Mouse (Mus musculus) kidney, adult 11 months (tissue): ENCODE data around the gene Adamts16.

Experiments
- DNase-seq: peaks from one replicate; pipeline ENCODE4 v3.0.0; 2022

Adamts16 gene

DNA sequence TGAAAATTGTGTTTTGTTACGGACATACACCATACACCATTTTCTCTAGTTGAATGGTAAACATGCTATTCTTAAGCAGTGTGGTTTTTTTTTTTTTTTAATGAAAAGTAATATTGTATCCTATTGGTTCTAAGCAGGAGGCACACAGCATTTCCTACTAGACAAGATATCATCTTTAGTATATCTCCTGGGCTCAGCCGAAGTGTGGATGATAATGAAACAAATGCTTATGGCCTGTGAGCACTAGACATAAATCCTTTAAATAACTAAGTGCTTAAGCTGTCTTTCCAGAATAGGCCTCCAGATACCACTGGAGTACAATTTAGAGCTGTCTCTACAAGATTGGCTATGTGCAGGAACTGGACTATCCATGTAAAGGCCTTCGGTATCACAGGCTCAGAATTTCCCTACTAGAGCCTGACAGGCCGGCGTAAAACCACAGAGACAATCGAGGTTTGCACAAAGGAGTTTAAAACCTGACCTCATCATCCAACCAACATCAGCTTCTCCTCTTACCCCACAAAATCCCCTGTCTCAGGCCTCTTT, 8.9 kb downstream of the Adamts16 start:
- no peak for DNase-seq

DNA sequence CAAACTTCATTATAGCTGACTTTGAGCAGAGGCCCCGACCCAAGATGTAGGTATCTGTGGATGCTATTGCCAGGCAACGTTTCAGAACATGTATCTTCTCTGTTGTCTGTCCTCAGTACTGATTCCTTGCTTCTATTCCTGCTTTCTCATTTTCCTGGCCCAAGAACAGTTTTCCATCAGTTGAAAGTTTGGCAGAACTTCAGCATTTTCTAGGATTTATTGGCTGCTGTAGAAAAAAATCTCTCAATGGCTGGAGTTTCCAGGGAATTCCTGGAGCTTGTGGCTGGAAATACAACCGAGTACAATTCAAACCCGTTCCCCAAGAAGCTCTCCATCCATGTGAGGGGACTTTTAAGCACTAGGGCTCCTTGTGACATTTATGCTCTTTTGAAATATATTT, 10.6 kb downstream of the Adamts16 start:
- no peak for DNase-seq

DNA sequence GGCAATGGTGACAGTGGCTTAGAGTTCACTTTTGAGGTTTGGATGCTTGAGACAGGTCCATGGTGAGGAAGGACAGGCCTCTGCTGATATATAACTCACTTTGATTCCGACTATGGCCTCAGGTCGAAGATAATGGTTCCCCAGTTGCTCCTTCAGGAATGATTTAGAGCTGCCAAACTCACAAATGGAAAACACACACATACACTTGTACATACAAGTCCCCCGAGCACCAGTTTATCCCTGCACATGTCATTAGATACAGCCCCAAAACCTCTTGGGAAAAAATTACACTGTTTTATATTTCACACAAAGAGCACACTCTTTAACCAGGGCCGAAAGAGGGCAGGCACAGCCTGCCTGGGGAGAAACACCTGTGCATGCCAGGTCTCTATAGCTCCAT, 14.1 kb downstream of the Adamts16 start:
- no peak for DNase-seq

DNA sequence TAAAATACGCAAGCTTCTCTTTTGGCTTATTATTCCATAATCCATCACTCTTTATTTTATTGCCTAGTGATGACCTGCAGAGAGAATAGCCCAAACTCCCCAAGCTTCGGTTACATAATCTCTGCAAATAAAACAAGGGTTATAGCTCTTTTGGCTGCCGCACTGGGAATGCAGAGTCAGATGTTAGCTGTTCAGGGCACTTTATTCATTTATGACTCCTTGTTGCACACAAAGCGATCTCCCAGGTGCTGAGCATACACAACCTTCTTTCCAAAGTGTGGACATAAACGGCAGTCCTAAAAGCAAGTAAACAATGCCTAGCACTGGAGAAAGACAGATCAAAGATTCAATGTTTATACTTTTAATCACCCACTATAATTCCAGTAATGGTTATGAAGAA, 16.3 kb downstream of the Adamts16 start:
- DNase-seq = no peak

DNA sequence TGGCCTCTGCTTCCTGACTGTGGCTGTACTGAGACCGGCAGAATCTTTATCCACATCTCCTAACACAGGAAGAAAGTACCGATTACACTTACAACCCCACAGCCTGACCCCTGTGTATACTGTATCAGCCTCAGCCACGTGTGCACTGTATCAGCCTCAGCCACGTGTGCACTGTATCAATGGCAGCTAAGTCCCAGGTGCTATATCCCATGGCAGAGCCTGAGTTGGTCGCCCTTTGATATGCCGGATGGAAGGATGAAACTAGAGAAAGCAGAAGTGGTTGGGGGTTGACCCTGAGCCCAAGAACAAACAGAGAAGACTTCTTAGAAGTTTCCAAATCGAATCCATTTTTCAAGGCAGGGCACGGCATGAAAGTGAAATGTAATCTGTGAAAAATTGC, 17.9 kb downstream of the Adamts16 start:
- no peak for DNase-seq

DNA sequence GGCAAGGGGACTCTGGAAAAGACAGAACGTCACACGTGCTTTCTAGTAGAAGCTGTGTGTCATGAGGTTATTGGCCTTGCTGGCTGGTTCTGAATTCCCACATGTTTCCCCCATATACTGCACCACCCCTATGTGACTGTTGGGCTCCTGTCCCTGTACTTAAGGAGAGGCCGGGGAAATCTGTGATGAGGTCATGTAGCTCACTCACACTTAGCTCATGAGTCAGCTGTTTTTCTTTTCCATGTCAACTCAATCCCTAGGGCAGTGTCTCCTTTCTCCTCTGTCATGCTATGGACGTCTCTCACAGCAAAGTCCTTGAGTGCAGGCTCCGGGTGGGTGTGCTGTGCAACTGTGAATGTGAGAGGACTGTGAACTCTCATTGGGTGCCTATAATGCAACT, 22.6 kb downstream of the Adamts16 start:
- no peak for DNase-seq

DNA sequence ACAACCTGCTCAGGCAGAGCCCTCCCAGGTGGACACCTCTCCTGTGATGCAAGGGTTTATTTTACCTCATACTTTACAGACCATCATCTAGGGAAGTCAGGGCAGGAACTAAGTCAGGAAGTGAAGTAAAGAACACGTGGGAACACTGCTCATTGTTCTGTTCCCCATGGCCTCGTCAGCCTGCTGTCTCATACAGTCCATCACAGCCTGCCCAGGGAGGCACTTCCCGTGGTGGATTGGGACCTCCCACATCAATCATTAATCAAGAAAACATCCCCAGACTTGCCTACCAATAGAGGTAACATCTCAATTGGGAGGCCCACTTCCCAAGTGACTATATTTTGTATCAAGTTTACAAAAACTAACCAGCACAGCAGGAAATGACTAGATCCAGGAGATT, 27.2 kb downstream of the Adamts16 start:
- no peak for DNase-seq

DNA sequence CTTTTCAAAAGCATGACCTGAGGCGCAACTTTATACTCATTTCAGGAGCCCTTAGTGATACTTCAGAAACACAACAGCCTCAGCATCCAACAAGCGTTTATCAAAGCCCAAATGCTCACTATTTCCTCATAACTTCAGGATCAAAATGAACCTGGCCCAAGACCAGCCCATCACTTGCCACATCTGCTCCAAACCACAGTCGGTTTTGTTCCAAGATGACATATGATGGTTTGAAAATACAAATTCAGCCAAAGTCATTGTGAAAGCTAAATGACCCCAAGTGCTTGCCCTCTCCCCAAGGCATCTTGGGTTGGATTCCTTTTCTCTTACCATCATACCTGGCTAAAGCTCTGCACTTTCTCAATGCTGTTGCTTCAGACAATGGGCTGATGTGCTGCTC, 36.1 kb downstream of the Adamts16 start:
- DNase-seq = no peak

DNA sequence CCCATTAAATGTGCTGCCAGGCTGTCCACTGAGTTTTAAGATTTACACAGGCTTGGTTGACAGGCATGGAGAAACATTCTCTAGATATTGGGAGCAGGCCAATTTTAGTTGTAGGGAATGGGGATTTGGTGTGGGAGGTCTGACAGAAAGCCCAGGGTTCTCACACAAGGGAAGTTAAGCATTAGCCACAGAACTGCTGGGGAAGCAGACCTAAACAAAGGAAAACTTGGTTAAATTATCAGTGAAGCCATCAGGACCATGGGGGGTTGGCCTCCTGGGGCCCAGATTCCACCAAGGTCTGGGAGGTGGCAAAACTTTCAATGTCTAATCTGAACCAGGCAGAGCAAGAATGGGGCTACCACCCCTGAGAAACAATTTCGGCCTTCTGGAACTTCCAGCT, 38.8 kb downstream of the Adamts16 start:
- peak; percentile 55 for DNase-seq

DNA sequence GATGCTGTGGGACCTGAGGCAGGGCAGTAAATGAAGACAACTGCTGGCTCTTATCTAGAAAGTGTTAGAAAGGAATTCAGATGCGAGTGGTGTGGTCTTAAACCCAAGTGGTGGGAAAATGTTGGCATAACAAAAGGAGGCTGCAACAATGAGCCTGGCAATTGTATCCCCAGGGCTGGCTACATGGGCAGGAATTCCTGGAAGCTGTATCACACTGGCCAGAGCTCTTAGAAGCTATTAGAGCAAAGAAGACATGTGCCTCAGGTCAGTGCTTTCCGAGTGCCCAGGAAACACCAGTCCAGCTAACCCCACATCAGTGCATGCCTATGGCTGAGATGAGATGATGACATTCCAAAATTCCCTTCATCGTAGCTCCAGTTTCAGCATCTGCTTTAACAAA, 42.3 kb downstream of the Adamts16 start:
- no peak for DNase-seq

DNA sequence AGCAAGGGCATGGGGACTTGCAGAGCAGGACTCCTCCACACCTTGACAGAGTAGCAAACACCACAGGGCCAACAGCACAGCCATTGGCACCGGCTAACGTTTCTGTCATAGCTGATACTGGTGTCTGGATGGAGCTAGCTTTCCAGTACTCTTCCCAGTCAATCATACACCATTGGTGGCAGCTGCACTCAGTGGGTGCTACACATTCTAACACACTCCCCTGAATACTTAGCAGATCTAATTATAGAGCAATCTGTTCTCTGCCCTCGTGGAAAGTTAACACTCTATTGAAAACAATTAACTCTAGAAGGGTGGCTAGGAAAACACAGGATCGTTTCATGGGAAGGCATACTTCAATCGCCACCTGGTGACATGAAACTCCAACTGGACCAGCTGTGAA, 43.2 kb downstream of the Adamts16 start:
- no peak for DNase-seq

DNA sequence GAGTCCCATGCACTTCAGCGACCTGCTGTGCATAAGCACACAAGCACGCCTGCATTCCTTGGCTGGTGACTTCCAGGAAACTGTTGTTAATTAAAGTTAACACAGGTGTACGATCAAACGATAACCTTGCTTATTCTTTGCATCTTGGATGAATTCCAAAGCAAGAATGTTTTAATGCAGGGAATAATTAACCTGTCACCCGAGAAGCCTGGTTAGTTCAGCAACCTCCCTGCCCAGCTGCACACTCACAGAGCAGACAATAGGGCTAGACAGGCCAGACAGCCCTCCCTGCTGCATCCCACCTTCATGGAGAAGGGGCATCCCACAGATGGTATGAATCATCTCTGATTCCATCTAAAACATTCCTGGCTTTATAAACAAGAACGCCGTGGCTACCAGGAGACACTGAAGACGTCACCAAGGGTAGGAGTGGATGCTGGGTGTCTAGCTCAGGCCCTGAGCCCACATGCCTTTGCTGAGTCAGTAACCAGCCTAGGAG, 47.5 kb downstream of the Adamts16 start:
- peak; percentile 46 for DNase-seq

DNA sequence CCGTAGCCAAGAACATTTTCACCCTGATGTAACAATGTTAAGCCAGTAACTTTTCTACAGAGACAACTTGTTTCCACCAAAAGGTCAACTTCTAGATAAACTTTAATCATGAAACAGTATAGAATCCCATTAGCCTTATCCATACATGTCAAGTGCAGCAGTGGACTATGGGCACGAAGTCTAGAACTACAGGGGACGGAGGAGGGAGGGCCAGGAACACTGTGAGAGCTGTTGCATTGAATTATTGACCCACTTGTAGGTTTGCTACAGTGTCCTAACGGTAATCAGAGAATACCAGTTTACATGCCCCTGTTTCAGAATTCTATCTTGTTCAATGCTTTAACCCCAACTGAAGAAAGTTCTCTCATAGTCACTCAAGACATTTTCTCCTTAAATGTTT, 48.0 kb downstream of the Adamts16 start:
- DNase-seq = no peak

DNA sequence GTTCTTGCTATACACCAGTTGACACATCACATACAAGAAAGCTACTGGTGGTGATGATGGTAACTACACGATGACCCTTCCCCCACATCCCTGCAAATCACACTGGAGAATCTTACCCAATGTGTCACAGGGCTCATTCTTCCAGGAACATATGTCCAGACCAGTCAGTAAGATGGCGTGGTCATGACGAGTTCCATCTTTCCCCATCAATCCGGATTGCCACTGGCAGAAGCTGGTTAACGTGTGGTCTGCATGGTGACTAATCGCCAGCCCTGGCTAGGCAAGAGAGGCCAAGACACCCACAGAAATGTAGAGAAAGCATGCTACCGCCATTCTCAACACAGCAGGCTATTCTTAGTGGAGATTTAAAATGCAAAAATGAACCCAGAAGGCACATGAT, 48.7 kb downstream of the Adamts16 start:
- DNase-seq = no peak

DNA sequence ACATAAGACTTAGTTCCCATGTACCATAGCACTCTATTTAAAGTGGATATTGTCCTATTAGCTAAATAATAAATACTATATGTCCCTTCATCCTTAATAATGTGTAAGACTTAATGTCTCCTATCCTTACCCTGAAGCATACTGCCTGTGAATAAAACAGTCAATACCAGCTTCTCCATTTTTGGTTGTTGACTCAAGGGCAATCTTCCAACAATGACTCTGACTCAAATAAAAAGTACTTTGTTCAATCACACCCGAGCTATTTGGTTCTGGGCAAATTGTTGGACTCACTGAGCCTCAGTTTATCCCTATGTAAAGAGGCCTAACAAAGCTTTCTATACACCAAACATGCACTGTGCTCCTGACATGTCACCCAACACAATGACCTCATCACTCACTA, 51.8 kb downstream of the Adamts16 start:
- no peak for DNase-seq

DNA sequence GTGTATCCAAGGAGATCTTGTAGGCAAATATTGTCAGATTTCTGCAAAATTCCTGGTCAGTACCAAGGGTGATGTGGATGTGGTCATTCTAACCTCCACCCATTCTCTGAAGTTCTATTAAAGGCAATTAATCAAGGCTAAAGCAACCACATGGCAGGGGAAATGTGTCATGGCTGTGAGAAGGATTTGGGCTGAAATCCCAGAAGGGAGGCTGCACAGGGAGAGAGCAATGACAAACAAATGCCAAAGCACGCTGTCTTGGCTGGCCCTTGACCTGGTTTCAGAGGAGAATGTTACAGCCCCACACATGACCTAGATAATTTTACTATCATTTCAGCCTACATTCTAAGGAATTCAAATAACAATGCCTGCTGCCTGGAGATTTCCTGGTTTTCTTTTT, 52.6 kb downstream of the Adamts16 start:
- DNase-seq = peak; percentile 16

DNA sequence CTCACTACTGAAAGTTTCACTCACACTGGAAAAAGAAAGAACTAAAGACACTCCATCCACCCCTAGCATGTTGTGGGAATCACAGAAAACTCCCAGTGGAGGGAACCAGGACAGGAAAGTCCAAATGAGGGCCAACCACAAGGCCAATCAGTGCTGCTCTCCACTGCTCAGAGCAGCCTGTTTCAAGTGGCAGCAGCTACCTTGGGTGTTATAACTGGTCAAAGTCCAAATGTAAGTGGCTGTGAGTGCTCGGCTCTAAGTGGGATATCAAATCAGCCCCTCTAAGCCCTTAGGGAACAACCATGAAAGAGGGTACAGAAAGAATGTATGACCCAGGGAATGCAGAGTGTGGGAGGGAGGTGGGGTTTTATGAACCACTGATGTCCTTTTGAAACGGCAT, 56.5 kb downstream of the Adamts16 start:
- no peak for DNase-seq

DNA sequence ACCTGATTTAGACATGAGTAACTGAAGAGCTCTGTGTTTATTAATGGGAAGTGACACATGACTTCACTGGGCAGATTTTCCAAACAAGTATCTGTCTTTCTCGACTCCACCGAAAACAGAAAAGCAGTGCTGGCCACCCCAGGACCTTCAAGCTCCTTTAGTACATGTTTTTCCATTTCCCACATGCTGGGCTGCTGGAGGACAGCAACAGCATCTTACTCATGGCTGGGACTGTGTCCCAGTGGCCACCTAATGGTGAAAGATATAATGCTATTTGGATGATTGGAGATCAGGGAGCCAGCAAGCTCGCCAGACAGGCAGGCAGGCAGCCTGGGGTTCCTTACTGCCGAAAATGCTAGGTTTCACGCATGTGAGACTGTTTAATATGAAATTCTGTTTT, 57.5 kb downstream of the Adamts16 start:
- no peak for DNase-seq

DNA sequence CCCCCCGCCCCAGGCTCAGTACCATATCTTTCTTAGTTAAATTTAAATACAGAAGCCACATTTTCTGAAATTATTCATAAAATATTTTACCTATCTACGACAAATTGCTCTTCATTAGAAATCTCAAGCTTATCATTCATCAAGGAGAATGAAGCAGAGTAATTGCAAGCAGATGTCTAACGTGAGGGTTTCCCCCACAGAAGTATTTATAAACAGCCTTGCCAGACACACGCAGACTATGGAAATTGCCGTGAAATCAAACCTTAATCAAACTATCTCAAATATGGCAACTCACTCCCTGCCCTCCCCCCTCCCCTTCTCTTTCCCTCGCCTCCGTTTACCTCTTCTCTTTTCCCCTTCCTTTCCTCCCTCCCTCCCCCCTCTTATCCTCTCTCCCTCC, 61.8 kb downstream of the Adamts16 start:
- DNase-seq = no peak

DNA sequence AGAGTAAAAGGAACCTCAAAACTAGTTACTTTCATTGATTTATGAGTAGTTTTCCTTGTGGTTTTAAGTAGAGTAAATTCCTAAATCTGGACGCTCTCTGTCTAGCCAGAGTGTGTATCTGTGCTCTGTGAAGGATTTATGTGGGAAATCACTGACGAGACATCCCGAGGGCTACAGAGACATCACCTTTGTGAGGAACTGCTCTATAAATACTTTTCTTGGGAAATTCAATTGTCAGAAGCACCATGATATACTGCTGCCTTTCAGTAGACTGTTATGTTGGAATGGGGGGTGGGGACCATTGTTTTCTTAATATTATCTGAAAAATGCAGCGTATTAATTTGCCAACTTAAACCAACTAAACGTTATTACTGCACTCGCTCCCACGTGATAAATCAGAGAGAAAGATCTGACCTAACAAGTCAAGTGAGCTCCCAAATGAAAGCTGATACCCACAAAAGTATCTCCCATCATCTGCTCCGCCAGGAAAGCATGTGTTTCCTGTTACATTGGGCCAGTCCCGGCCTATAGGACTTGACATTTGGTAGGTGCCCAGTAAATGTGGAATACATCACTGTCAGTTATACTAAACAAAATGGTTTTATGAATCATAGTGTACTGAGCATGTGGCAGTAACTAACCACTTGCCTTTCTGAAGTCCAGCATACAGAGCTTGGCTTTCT, 62.6 kb downstream of the Adamts16 start:
- DNase-seq = no peak

DNA sequence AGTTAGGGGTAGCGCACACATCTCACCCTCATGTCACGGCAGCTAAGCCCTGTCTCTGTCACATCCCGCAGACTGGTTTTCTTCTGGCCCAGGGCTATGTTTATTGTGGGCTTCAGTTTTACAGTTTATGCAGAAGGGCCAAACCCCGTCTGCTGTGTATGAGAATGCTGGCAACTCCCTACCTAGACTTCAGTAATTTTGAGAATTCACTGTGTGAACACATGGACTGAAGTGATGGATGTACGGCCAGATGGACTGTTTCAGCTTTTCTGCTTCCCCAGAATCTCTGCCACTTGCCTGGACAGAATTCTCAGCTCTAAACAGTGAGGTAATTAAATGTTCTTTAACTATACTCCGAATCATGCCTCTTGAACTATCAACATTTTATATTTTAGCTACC, 70.5 kb downstream of the Adamts16 start:
- no peak for DNase-seq

DNA sequence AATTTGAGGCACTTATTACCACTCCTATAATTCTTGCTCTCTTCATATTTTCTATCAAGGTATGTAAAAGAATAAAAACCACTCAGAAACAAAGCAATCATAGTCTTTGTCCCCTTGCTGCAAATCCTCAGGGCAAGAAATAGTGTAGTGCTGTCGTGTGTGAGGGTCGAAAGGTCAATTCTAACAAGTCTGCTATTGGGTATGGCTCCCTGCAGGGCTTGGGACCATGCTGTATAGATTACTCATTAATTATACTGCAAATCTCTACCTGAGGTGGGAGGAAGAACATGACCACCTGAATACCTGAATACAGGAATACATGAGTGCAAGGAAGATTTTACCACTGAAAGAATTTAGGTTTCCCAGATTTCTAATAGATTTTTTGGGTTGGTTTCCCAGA, 72.5 kb downstream of the Adamts16 start:
- DNase-seq = no peak

DNA sequence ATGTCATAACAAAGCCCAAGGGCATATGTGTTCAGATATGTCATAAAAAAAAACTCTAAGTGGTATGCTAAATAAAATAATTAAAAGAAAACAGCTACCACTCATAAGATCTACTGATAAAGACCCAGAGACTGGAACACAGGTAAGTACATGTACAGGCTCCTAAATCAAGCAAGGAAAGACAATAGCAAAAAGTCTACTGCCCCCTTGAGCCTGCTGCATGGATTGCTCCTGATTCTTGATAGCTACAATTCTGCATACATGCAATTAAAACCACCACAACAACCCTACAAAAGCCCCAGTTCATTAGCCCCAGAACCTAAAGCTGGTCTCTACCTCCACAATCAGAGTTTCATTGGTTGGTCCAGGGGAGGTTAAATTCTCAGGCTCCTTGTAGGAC, 74.1 kb downstream of the Adamts16 start:
- DNase-seq = no peak

DNA sequence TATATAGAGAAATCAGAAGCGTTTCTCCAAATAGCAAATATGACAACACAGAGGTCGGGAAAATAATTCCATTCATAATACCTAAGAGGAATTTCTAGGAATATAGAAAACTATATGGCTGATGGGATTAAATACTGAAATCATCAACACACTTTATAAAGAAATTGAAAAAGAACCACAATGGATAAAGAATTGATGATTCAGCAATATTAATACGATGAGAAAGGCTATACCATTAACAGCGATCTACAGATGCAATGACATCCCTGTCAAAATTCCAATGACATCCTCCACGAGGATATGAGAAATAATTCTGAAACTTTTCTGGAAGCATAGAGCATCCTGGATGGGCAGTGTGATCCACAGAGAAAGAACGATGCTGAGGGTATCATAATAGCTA, 76.9 kb downstream of the Adamts16 start:
- DNase-seq = no peak

DNA sequence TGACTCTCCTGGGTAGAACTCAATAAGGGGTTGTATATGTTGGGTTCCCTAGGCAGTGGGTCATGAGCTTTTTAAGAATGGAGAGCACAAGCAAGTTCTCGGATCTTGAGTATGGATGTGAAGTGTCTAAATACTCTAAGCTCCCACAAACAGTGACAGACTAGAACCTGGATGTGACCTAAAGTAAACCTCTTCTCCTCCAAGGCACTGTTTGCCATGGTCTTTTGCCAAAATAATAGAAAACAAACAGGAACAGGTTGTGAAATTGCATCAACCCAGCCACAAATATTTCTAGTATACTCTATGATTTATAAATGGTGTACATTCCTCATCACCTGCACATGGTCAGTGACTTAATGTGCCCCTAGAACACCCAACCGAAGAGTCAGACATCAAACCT, 79.0 kb downstream of the Adamts16 start:
- no peak for DNase-seq
